Mouse (Mus musculus) small intestine, adult 2 months (tissue): Measurements from ENCODE around the gene H2-D1.

ENCODE experiments used
- CTCF ChIP-seq: fragments of 200-500 bp; IDR thresholded peaks from 2 replicates; pipeline ENCODE4 v1.5.1; 2012; ENCODE audit warnings: low read depth, mild to moderate bottlenecking, control low read depth, inconsistent platforms, low read length, moderate library complexity, mixed read lengths; ENCODE audit not compliant: insufficient replicate concordance, insufficient read length; ENCODE audit errors: extremely low read depth
- POLR2A ChIP-seq: fragments of 200-500 bp; IDR thresholded peaks from 2 replicates; pipeline ENCODE4 v1.6.1; 2012; ENCODE audit warnings: low read depth, mild to moderate bottlenecking, control low read depth, inconsistent platforms, low read length, moderate library complexity

DNA sequence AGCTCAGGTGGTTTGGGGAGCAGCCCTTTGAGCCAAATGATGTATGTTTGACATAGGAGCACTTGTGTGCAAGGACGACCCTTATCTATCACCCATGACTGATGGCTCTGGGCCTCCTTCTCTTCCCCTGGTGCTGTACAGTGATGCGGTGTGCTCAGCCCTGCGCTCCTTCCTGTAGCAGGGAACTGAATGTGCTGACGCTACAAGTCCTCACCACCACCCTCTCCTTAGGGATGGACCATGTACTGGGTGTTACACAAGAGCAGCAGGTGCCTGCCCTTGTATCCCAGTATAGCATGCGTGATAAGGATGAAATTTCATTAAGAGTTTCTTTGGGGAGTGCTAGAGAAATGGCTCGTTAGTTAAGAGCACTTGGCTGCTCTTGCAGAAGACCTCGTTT is 15.4 kb upstream of the H2-D1 start:
- TF ChIP-seq POLR2A (no peak), CTCF (no peak)
